Mouse (Mus musculus) kidney, postnatal 10 days (tissue): ENCODE results near the gene Hist1h2bb.

ENCODE experiments used
- DNase-seq: peaks from one replicate; pipeline ENCODE4 v3.0.0; 2021; ENCODE audit warnings: mixed read lengths

The Hist1h2bb gene

GRCm38 (mm10) chr13:23750839-23751477 lies 4.4 kb downstream of the Hist1h2bb start, which contains the start of gene Hist1h2ab:
Hist1h2ab (plus strand) TSS chr13:23751126.
- DNase-seq = peak; percentile 45

- no peak for DNase-seq
Observed at GRCm38 (mm10) chr13:23751478-23751956, 5.0 kb downstream of the Hist1h2bb start.

- peak; percentile 95 for DNase-seq
Observed at GRCm38 (mm10) chr13:23752067-23752741, 5.7 kb downstream of the Hist1h2bb start, which contains the start of gene Hist1h3b. Hist1h3b (plus strand) TSS chr13:23752267.

- DNase-seq = no peak
Observed at GRCm38 (mm10) chr13:23752742-23753172, 6.2 kb downstream of the Hist1h2bb start.

- no peak for DNase-seq
Observed at GRCm38 (mm10) chr13:23753314-23754078, 7.0 kb downstream of the Hist1h2bb start.

- DNase-seq = no peak
Observed at GRCm38 (mm10) chr13:23755000-23755399, 8.5 kb downstream of the Hist1h2bb start.

GRCm38 (mm10) chr13:23756790-23757189 lies 10.3 kb downstream of the Hist1h2bb start, which contains the start of gene Hist1h4b:
Hist1h4b (plus strand) TSS chr13:23757013.
- DNase-seq = peak; percentile 93

- no peak for DNase-seq
Observed at GRCm38 (mm10) chr13:23757211-23757773, 10.8 kb downstream of the Hist1h2bb start.

- no peak for DNase-seq
Observed at GRCm38 (mm10) chr13:23757921-23758320, 11.4 kb downstream of the Hist1h2bb start.

- no peak for DNase-seq
Observed at GRCm38 (mm10) chr13:23759251-23759771, 12.8 kb downstream of the Hist1h2bb start.

- no peak for DNase-seq
Observed at GRCm38 (mm10) chr13:23759916-23760239, 13.3 kb downstream of the Hist1h2bb start.

GRCm38 (mm10) chr13:23760240-23760971 lies 13.9 kb downstream of the Hist1h2bb start:
- no peak for DNase-seq

- DNase-seq = peak; percentile 100
Observed at GRCm38 (mm10) chr13:23760972-23761864, 14.7 kb downstream of the Hist1h2bb start, which contains the start of gene Hist1h4a. Hist1h4a (minus strand) TSS chr13:23761230.

GRCm38 (mm10) chr13:23761871-23762821 lies 15.6 kb downstream of the Hist1h2bb start, which contains the start of gene Hist1h3a:
Hist1h3a (minus strand) TSS chr13:23762386.
- DNase-seq = peak; percentile 72

GRCm38 (mm10) chr13:23763242-23763585 lies 16.7 kb downstream of the Hist1h2bb start:
- no peak for DNase-seq

- DNase-seq = peak; percentile 91
Observed at GRCm38 (mm10) chr13:23763586-23764323, 17.2 kb downstream of the Hist1h2bb start, which contains the start of gene Hist1h1a. Hist1h1a (plus strand) TSS chr13:23763666.

GRCm38 (mm10) chr13:23764324-23765171 lies 18.0 kb downstream of the Hist1h2bb start:
- DNase-seq = no peak

GRCm38 (mm10) chr13:23765172-23765513 lies 18.6 kb downstream of the Hist1h2bb start:
- DNase-seq = no peak
